Mouse (Mus musculus) bone marrow, adult 2 months (tissue): ENCODE measurements around the gene Ndufs2.

Experiments used
- CTCF ChIP-seq: fragments of 200-500 bp; IDR thresholded peaks from 2 replicates; pipeline ENCODE4 v1.5.1; 2011; ENCODE audit warnings: low read length, control low read depth; ENCODE audit not compliant: control insufficient read depth, insufficient read depth
- POLR2A ChIP-seq: fragments of 200-500 bp; IDR thresholded peaks from 2 replicates; pipeline ENCODE4 v1.6.1; 2011; ENCODE audit warnings: low read depth, mild to moderate bottlenecking, control low read depth, low read length, borderline replicate concordance; ENCODE audit not compliant: control insufficient read depth

GRCm38 (mm10) chr1:171199532-171199931, 51.7 kb downstream of the Ndufs2 start:
- no peak for TF ChIP-seq CTCF
- no peak for TF ChIP-seq POLR2A
